Mouse (Mus musculus): ENCODE results near the gene Calhm1. TPM values are rescaled to one million over a fixed set of nuclear protein-coding genes. Genes with fewer than 3 reads are reported as not detected.

The Calhm1 gene
- polyA plus RNA-seq, 1 experiment from 2014 or later = not detected

DNA sequence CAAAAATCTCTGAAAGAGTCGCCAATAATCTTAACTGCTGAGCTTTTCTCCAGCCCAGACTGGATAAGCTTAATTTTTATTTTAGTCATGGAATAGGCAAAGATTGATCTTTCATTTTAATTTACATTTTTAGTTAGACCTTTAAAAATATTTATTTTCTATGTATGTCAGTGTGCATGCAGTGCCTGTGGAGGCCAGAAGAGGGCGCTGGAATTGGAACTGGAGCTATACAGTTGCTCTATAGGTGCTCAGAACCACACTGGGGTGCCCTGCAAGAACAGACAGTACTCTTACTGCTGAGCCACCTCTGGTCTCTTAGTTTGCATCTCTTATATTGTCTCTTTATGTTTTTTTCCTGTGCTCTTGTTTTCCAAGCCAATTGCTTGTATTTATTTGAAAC lies 21.3 kb downstream of the Calhm1 start:
- peaks cover 30% of the 10 kb centered on the region; the same call in 1 of the 2 replicates for H3K36me3 ChIP-seq (replicated peaks)
- WGBS = 26% methylated on average over 2 of the region's 2 CpGs
- no peaks in the 10 kb centered on the region for H3K4me1 ChIP-seq

DNA sequence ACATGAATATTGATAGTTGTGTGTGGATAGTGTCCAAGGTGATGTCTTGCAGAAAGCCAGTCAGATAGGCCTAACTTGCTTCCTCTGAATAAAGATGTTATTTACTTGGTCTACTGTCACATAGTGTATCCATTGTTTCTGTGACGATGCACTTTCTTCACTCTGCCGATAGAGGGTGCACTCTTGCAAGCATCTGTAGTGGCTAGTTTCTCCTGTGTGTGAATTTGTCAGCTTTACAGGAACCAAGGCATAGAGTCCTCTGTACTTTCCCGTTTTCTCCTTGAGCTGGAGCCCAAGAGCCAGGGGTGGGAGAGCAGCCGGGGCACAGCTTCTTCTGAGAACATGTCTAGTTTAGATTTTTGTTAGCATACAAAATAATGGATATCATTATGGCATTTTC lies 23.0 kb downstream of the Calhm1 start:
- WGBS = 42% methylated on average over 4 of the region's 4 CpGs
- Histone ChIP-seq H3K27ac (no peak overlapping the region), H3K9me3 (no peaks in the 10 kb centered on the region), H3K4me3 (no peak overlapping the region), H3K4me2 (no peak overlapping the region), H3K36me3 (replicated peaks) (peaks cover 34% of the 10 kb centered on the region), H3K27me3 (replicated peaks) (no peaks in the 10 kb centered on the region), H3K4me1 (no peaks in the 10 kb centered on the region), H3K9ac (no peak overlapping the region)
- ATAC-seq (replicated peaks) = no peak

More for the DNA sequence above, 21.3 kb downstream of the Calhm1 start:
- no peaks in the 10 kb centered on the region for H3K9me3 ChIP-seq
- H3K27me3 ChIP-seq (replicated peaks) = no peaks in the 10 kb centered on the region
- no peak overlapping the region for H3K9ac ChIP-seq
- no peak overlapping the region for H3K4me2 ChIP-seq
- no peak overlapping the region for H3K27ac ChIP-seq
- ATAC-seq (replicated peaks) = no peak
- no peak overlapping the region for H3K4me3 ChIP-seq

DNA sequence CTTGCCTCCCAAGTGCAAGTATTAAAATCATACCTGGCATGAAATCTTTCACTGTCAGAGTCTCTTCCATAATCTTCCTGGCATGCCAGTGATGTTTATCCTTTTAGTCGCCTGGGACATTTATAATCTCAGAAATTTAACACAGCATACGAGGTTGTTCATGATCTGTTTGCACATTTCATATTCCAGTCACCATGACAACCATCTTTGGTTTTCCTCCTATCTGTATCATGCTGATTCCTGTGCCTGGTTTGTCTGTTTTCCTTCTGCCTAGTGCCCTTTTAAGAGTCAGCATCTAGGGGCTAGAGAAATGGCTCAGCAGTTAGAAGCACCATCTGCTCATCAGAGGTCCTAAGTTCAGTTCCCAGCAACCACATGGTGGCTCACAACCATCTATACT lies 25.4 kb downstream of the Calhm1 start:
- WGBS = 82% methylated on average over 2 of the region's 2 CpGs
- Histone ChIP-seq H3K36me3 (replicated peaks) (peaks cover 43% of the 10 kb centered on the region), H3K27ac (no peak overlapping the region), H3K4me2 (no peak overlapping the region), H3K4me3 (no peak overlapping the region), H3K4me1 (no peaks in the 10 kb centered on the region), H3K9me3 (no peaks in the 10 kb centered on the region), H3K9ac (no peak overlapping the region), H3K27me3 (replicated peaks) (no peaks in the 10 kb centered on the region)
- ATAC-seq (replicated peaks) = no peak

DNA sequence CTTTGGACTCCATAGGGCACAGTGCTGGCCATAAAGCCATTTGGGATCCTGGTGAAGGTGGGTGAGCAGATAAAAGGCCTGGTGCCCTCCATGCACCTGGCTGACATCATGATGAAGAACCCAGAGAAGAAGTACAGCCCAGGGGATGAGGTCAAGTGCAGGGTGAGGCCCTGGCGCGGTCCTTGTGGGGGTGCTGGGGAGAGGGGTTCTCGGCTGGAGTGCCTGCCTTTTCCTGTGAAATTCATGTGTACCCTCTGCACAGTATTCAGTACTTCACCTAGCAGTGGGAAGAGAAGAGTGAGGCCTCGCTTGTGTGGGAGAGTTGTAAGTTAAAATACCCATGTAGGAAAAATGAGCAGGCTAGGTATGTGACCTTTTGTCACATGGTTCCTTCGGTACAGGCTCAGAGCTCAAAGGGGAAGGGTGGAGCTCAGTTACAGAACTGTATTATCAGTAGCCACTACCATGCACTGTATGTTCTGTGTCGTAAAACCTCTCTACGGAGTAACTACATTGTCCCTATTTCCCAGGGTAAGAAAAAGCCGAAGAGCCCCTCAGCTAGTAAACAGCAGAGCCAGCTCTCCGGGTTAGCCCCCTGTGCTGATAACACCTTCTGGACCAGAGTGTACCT lies 39.3 kb downstream of the Calhm1 start:
- Histone ChIP-seq H3K9me3 (no peaks in the 10 kb centered on the region), H3K4me2 (no peak overlapping the region), H3K27ac (no peak overlapping the region), H3K9ac (no peak overlapping the region), H3K4me3 (no peak overlapping the region), H3K4me1 (no peaks in the 10 kb centered on the region), H3K36me3 (replicated peaks) (peaks cover 75% of the 10 kb centered on the region), H3K27me3 (replicated peaks) (no peaks in the 10 kb centered on the region)
- WGBS = 94% methylated on average over 9 of the region's 9 CpGs
- no peak for ATAC-seq (replicated peaks)

DNA sequence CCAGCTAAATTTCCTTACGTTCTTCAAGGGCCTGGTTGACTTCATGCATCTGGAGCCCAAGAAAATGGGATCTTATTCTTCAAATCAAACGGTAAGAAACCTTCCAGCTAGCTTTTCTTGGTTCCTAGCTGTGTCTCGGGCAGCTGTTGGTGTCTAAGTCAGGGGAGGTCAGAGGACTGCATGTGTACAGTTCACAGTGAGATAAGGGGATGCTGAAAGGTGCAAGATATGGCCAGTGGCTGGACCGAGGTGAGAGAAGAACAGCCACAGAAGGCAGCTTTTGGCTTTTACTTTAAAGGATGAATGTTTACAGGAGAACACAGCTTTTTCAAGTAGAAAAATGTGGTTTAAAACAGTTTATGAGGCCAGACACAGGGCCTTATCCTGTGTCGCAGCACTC lies 43.0 kb downstream of the Calhm1 start:
- no peak overlapping the region for H3K4me3 ChIP-seq
- H3K9ac ChIP-seq = no peak overlapping the region
- H3K36me3 ChIP-seq (replicated peaks) = peaks cover 62% of the 10 kb centered on the region
- no peaks in the 10 kb centered on the region for H3K4me1 ChIP-seq
- H3K27ac ChIP-seq = no peak overlapping the region
- no peaks in the 10 kb centered on the region for H3K27me3 ChIP-seq (replicated peaks)
- no peak for ATAC-seq (replicated peaks)
- WGBS = 96% methylated on average over 5 of the region's 5 CpGs
- no peaks in the 10 kb centered on the region for H3K9me3 ChIP-seq
- no peak overlapping the region for H3K4me2 ChIP-seq

Other genes with a start within 250 kb of the Calhm1 start
- 589 and 592 TPM in 2 replicates for gene Ina, start 129.6 kb downstream of the Calhm1 start, polyA plus RNA-seq (2015; fragmentation: Nextera tagmentation; extraction: Ambion mirVana)
- gene Nt5c2, start 129.1 kb downstream of the Calhm1 start, polyA plus RNA-seq (2015; fragmentation: Nextera tagmentation; extraction: Ambion mirVana) = 87.7 and 90.5 TPM in 2 replicates
- gene Pcgf6, start 93.3 kb downstream of the Calhm1 start, polyA plus RNA-seq (2015; fragmentation: Nextera tagmentation; extraction: Ambion mirVana) = 30.9 and 33.5 TPM in 2 replicates
- 6.4 and 6.6 TPM in 2 replicates for gene Taf5, start 76.5 kb downstream of the Calhm1 start, polyA plus RNA-seq (2015; fragmentation: Nextera tagmentation; extraction: Ambion mirVana)
- gene Usmg5, start 53.6 kb downstream of the Calhm1 start, polyA plus RNA-seq (2015; fragmentation: Nextera tagmentation; extraction: Ambion mirVana) = 1,240 and 1,355 TPM in 2 replicates
- 6.6 and 6.8 TPM in 2 replicates for gene Pdcd11, start 53.5 kb downstream of the Calhm1 start, polyA plus RNA-seq (2015; fragmentation: Nextera tagmentation; extraction: Ambion mirVana)
- gene Calhm2, start 6.0 kb downstream of the Calhm1 start, polyA plus RNA-seq (2015; fragmentation: Nextera tagmentation; extraction: Ambion mirVana) = 1.1 and 1.5 TPM in 2 replicates
- not detected in 2 replicates for gene Calhm3, start 13.5 kb upstream of the Calhm1 start, polyA plus RNA-seq (2015; fragmentation: Nextera tagmentation; extraction: Ambion mirVana)
- 14.8 and 15.0 TPM in 2 replicates for gene Neurl1a, start 34.6 kb upstream of the Calhm1 start, polyA plus RNA-seq (2015; fragmentation: Nextera tagmentation; extraction: Ambion mirVana)